Mouse (Mus musculus): ENCODE data around the gene Cyp2a4. TPM values are rescaled to one million over a fixed set of nuclear protein-coding genes. Genes with fewer than 3 reads are reported as not detected.
"Not testable (repeated sequence)": the region's sequence is repeated elsewhere in the genome, so short reads cannot be mapped to it uniquely, and the experiment has no call there.

The Cyp2a4 gene
- not detected in 2 replicates for polyA plus RNA-seq (2014; fragmentation: Nextera tagmentation; extraction: Ambion mirVana)

DNA sequence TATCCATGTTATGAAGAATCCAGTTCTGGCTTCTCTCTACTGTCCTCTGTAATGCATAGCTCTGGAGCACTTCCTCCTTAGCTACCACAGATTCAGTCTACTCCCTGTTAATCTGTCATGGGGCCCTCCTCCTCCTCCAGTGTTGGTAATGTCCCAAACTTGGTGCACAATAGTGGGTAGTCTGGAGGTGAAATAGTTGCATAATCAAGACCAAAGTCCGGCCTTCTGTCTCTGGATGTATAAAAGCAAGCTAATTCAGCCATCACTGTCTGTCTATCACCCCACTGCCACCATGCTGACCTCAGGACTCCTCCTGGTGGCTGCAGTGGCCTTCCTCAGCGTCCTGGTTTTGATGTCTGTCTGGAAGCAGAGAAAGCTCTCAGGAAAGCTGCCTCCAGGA lies at the start of gene Cyp2a4:
Gene Cyp2a4, plus strand, starts transcription at position 244 of the 400 bp plus-strand sequence.
- not testable (repeated sequence) for H3K36me3 ChIP-seq (ENCODE audit: control insufficient read depth, insufficient read depth, low read length); H3K9ac ChIP-seq (replicated peaks; ENCODE audit: low read depth, low read length); ATAC-seq (ENCODE audit: insufficient number of reproducible peaks, insufficient read depth, low FRiP score, low read depth); H3K4me2 ChIP-seq (replicated peaks; ENCODE audit: low read depth, low read length); H3K27me3 ChIP-seq (ENCODE audit: control insufficient read depth, insufficient read depth, low read length); H3K27ac ChIP-seq (ENCODE audit: low read length); H3K4me1 ChIP-seq (ENCODE audit: control insufficient read depth, insufficient read depth, low read length); H3K4me3 ChIP-seq (ENCODE audit: low read depth, low read length); H3K9me3 ChIP-seq (ENCODE audit: control insufficient read depth, low read depth, low read length)
- 58% methylated on average over 2 of the region's 2 CpGs for WGBS

DNA sequence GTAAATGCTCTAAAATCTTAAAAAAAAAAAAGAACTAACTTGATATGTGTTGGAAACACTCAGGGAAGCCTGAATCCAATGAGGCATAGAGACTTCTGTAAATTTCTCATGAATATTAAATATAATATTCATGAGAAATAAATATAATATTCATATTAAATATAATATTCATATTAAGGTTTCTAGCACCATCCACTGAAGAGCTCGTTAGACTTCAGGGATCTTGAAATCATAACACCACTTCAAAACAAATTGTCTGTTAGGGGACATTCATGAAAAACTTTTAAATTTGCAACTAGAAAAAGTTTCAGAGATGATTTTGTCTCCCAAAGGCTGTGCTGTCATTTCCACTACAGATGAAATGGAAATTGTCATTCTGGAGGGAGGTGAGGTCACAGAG lies 46.9 kb upstream of the Cyp2a4 start, which contains the start of gene Vmn1r184:
Gene Vmn1r184, plus strand, starts transcription at position 301 of the 400 bp plus-strand sequence.
- H3K9me3 ChIP-seq (ENCODE audit: control insufficient read depth, low read depth, low read length); ATAC-seq (ENCODE audit: insufficient number of reproducible peaks, insufficient read depth, low FRiP score, low read depth); H3K36me3 ChIP-seq (ENCODE audit: control insufficient read depth, insufficient read depth, low read length); H3K27me3 ChIP-seq (ENCODE audit: control insufficient read depth, insufficient read depth, low read length); H3K4me3 ChIP-seq (ENCODE audit: low read depth, low read length); H3K4me1 ChIP-seq (ENCODE audit: control insufficient read depth, insufficient read depth, low read length); H3K9ac ChIP-seq (replicated peaks; ENCODE audit: low read depth, low read length); H3K4me2 ChIP-seq (replicated peaks; ENCODE audit: low read depth, low read length); H3K27ac ChIP-seq (ENCODE audit: low read length): not testable (repeated sequence)
- 81% methylated on average over 1 of the region's 1 CpGs for WGBS

DNA sequence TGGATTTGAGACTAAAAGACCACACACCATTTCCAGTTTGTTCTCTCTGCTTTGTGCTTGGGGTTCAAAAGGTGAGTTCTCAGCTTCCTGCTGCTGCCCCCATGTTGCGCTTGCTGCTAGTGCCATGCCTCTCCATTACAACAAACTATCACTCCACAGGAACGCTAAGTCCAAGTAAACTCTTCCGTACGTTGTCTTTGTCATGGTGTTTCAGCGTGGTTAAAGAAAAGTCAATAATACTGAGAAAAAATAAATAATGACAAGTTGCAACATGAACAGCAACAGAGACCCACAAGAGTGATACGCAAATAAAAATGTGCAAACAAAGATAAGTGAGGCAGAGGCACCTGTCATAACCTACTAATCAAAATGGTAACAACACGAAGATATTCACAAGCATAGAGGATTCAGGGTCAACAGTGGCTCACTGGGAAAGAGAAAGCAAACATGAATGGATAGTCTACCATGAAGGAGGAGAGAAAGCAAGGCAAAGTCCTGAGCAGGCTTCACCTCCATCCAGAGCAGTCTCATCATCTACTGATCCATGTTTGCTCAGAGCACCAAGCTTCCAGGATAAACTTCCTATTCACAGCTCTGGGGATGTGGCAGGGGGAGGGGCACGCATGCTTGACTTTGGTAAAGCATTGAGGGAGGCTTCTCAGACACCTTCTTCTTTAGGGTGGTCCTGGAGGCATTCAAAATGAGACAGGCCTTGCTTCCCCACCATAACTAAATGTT lies 3.4 kb upstream of the Cyp2a4 start:
- WGBS: 73% methylated on average over 8 of the region's 8 CpGs
- H3K36me3 ChIP-seq (ENCODE audit: control insufficient read depth, insufficient read depth, low read length); H3K9ac ChIP-seq (replicated peaks; ENCODE audit: low read depth, low read length); H3K4me2 ChIP-seq (replicated peaks; ENCODE audit: low read depth, low read length); H3K9me3 ChIP-seq (ENCODE audit: control insufficient read depth, low read depth, low read length); H3K4me1 ChIP-seq (ENCODE audit: control insufficient read depth, insufficient read depth, low read length); H3K27me3 ChIP-seq (ENCODE audit: control insufficient read depth, insufficient read depth, low read length); H3K27ac ChIP-seq (ENCODE audit: low read length); H3K4me3 ChIP-seq (ENCODE audit: low read depth, low read length); ATAC-seq (ENCODE audit: insufficient number of reproducible peaks, insufficient read depth, low FRiP score, low read depth): not testable (repeated sequence)

DNA sequence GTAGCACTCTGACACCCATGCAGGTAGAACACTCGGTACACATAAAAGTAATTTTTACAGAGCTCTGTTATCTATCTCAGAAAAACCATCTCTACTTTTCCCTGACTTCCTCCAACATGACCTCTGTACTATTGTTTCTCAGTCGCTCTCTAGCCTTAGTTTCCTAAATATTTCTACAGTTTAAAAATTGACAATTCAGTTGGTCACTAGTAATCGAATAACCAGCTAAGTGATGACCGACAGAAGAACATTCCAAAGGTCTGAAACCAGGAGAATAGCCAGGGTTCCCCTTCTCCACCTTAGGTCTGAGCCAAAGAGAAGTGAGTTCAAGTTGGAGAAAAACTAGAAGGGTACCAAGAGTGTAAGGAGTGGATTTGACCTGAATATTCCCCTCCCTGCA lies 4.8 kb downstream of the Cyp2a4 start:
- H3K27ac ChIP-seq (ENCODE audit: low read length); H3K4me3 ChIP-seq (ENCODE audit: low read depth, low read length); H3K4me2 ChIP-seq (replicated peaks; ENCODE audit: low read depth, low read length); H3K4me1 ChIP-seq (ENCODE audit: control insufficient read depth, insufficient read depth, low read length); H3K9ac ChIP-seq (replicated peaks; ENCODE audit: low read depth, low read length); ATAC-seq (ENCODE audit: insufficient number of reproducible peaks, insufficient read depth, low FRiP score, low read depth); H3K36me3 ChIP-seq (ENCODE audit: control insufficient read depth, insufficient read depth, low read length); H3K9me3 ChIP-seq (ENCODE audit: control insufficient read depth, low read depth, low read length); H3K27me3 ChIP-seq (ENCODE audit: control insufficient read depth, insufficient read depth, low read length): not testable (repeated sequence)
- 83% methylated on average over 4 of the region's 4 CpGs for WGBS

DNA sequence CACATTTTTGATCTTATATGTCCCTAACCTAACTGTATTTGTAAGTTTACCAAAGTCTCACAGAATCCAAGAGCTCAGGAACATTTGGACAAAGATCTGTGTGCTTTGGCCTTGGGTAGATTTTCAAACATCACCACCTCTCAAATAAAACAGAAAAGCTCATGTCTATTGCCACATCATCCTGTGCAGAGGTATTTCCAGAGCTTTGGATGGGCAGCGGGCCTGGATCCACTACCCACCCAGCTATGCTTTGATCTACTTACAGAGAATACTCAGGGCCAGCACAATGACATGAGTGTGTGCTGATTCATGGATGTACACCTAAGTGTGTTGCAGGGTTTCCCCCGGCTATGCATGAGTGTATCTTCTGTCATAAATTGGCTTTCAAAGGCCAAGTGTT lies 8.2 kb downstream of the Cyp2a4 start:
- WGBS: 86% methylated on average over 2 of the region's 2 CpGs
- not testable (repeated sequence) for H3K27me3 ChIP-seq (ENCODE audit: control insufficient read depth, insufficient read depth, low read length); H3K4me1 ChIP-seq (ENCODE audit: control insufficient read depth, insufficient read depth, low read length); H3K9me3 ChIP-seq (ENCODE audit: control insufficient read depth, low read depth, low read length); ATAC-seq (ENCODE audit: insufficient number of reproducible peaks, insufficient read depth, low FRiP score, low read depth); H3K36me3 ChIP-seq (ENCODE audit: control insufficient read depth, insufficient read depth, low read length); H3K9ac ChIP-seq (replicated peaks; ENCODE audit: low read depth, low read length); H3K4me3 ChIP-seq (ENCODE audit: low read depth, low read length); H3K4me2 ChIP-seq (replicated peaks; ENCODE audit: low read depth, low read length); H3K27ac ChIP-seq (ENCODE audit: low read length)

DNA sequence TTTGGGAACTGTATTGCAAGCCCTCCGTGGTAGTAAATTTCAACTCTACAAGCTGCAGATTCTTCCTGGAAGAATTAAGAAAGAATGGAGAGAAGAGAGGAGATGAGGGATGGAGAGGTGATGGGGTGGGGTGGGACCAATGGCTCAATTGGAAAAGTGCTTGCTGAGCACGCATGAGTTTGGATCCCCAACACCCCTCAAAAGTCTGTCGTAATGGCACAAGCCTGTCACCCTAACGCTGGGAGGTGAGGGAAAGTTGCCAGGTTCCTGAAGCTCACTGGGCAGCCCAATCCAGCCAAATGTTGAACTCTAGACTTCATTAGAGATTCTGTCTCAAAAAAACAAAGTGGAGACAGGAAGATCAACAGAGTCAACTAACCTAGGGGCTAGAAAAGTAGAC lies 8.8 kb downstream of the Cyp2a4 start:
- not testable (repeated sequence) for H3K27ac ChIP-seq (ENCODE audit: low read length); H3K9ac ChIP-seq (replicated peaks; ENCODE audit: low read depth, low read length); H3K27me3 ChIP-seq (ENCODE audit: control insufficient read depth, insufficient read depth, low read length); H3K4me2 ChIP-seq (replicated peaks; ENCODE audit: low read depth, low read length); ATAC-seq (ENCODE audit: insufficient number of reproducible peaks, insufficient read depth, low FRiP score, low read depth); H3K36me3 ChIP-seq (ENCODE audit: control insufficient read depth, insufficient read depth, low read length); H3K4me1 ChIP-seq (ENCODE audit: control insufficient read depth, insufficient read depth, low read length); H3K9me3 ChIP-seq (ENCODE audit: control insufficient read depth, low read depth, low read length); H3K4me3 ChIP-seq (ENCODE audit: low read depth, low read length)
- 90% methylated on average over 4 of the region's 4 CpGs for WGBS

DNA sequence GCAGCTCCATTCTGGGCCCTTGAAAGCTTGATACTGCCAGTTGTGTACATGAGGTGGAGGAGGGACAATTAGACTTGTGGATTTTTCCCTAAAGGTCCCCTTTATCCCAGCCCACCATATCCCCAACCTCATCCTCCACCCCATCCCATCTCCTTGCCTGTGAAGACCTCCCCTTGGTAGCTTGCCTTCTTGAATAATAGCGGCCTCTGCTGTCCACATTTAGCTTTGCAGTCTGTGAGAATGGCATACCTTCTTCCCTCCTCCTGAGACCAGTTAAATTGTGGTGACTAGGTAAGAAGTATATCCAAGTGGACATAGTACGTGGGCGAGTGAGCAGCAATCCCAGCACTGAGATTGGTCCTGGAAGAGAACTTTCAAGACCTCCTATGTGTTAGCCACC lies 13.4 kb downstream of the Cyp2a4 start:
- H3K4me2 ChIP-seq (replicated peaks; ENCODE audit: low read depth, low read length); H3K4me3 ChIP-seq (ENCODE audit: low read depth, low read length); H3K4me1 ChIP-seq (ENCODE audit: control insufficient read depth, insufficient read depth, low read length); H3K36me3 ChIP-seq (ENCODE audit: control insufficient read depth, insufficient read depth, low read length); H3K27ac ChIP-seq (ENCODE audit: low read length); H3K9ac ChIP-seq (replicated peaks; ENCODE audit: low read depth, low read length); H3K9me3 ChIP-seq (ENCODE audit: control insufficient read depth, low read depth, low read length); ATAC-seq (ENCODE audit: insufficient number of reproducible peaks, insufficient read depth, low FRiP score, low read depth); H3K27me3 ChIP-seq (ENCODE audit: control insufficient read depth, insufficient read depth, low read length): not testable (repeated sequence)
- 74% methylated on average over 3 of the region's 3 CpGs for WGBS

DNA sequence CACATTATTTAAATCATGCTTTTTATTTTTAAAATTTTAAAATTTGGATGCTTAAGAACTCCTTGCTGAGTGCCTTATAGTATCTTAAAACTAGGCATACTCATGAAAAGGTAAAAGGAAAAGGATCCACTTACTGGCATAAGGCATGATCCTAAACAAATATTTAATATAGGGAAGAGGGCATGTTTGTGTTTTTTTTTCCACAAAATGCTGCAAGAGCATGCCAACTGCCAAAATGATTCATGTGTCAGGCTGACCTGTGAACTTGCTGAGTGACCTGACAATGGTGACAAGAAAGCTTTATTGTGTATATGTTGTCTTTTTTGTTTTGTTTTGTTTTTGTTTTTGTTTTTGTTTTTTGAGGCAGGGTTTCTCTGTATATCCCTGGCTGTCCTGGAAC lies 43.2 kb downstream of the Cyp2a4 start:
- not testable (repeated sequence) for H3K4me2 ChIP-seq (replicated peaks; ENCODE audit: low read depth, low read length); H3K4me1 ChIP-seq (ENCODE audit: control insufficient read depth, insufficient read depth, low read length); H3K27ac ChIP-seq (ENCODE audit: low read length); H3K4me3 ChIP-seq (ENCODE audit: low read depth, low read length); H3K9ac ChIP-seq (replicated peaks; ENCODE audit: low read depth, low read length); H3K36me3 ChIP-seq (ENCODE audit: control insufficient read depth, insufficient read depth, low read length); H3K27me3 ChIP-seq (ENCODE audit: control insufficient read depth, insufficient read depth, low read length); H3K9me3 ChIP-seq (ENCODE audit: control insufficient read depth, low read depth, low read length); ATAC-seq (ENCODE audit: insufficient number of reproducible peaks, insufficient read depth, low FRiP score, low read depth)

DNA sequence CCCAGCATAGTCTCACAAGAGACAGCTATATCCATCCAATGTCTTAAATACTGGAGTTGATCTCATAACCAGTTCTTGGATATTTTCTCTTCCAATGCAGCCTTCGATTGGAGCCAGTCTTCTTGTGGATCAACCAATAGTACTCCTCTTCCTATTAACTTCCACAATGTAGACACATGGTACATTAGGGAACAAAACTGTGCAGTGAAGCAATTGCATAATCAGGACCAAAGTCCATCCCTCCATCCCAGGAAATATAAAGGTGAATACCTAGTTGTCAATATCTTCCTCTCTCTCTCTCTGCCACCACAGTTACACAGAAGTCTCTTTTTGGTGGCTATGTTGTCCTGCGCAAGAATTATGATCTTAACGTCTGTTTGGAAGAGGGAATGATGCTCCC lies 45.3 kb downstream of the Cyp2a4 start:
- not testable (repeated sequence) for H3K9me3 ChIP-seq (ENCODE audit: control insufficient read depth, low read depth, low read length); ATAC-seq (ENCODE audit: insufficient number of reproducible peaks, insufficient read depth, low FRiP score, low read depth); H3K36me3 ChIP-seq (ENCODE audit: control insufficient read depth, insufficient read depth, low read length); H3K4me2 ChIP-seq (replicated peaks; ENCODE audit: low read depth, low read length); H3K4me1 ChIP-seq (ENCODE audit: control insufficient read depth, insufficient read depth, low read length); H3K27me3 ChIP-seq (ENCODE audit: control insufficient read depth, insufficient read depth, low read length); H3K27ac ChIP-seq (ENCODE audit: low read length); H3K9ac ChIP-seq (replicated peaks; ENCODE audit: low read depth, low read length); H3K4me3 ChIP-seq (ENCODE audit: low read depth, low read length)
- WGBS: 77% methylated on average over 2 of the region's 3 CpGs
